9 mouse cellular contexts compared by ENCODE assay signal in the genomic region with DNA sequence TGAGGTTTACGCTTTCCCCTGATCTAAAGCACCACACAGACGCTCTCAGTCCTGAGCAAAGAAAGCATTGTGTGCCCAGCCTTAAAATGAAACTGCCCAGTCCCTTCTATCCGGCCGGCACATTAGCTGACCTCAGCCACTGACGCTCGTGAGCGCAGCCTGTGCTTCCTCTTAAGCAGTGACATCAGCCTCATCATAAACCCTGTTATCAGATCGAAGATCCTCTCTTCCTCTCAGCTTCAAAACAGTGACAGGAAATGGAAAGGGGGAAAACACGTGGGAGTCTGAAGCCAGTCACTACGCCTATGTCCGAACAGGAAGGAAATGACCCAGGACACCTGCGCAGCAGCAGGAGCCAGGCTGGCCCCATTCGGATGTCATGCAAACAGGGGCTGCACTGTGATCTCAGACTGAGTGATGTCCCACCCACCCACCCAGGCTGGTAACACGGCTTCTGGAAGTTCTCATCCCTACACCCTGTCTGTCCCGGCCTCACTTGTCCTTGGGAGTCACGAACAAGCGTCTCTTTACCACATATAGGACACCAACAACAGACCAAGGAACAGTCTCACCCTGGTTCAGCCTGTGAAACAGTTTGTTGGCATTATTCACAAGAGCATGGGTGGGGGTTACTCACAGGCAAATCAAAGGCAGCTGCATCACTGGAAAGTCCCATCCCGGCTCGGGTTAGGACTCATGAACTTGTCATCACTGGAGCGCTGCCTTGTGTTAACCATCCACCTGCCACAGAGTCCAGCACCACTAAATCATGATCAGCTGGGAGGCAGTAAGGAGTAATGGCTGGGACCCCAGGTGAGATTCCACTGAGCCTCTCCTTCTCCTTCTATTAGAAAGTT. TPM values are rescaled to one million over a fixed set of nuclear protein-coding genes. Genes with fewer than 3 reads are reported as not detected.
DNase-seq lines count a peak whose midpoint lies in the region; ATAC-seq and TF ChIP-seq lines count a peak whose summit lies in the region.
"Had no signal": no experiment of that assay in that cellular context is flagged by ENCODE, and none has a peak within 500 bp of the region (broad histone marks: within the 10 kb centered on the region; RNA-seq: fewer than 3 reads in every experiment).

No protein-coding gene starts in this region.

- no peak overlapping the region; the same call in 1 of the 2 replicates for H3K27ac ChIP-seq in liver, adult 2 months (replicated peaks; ENCODE audit: insufficient read depth, low read depth, low read length)
- H3K27ac ChIP-seq in hindbrain, embryonic 13.5 days = no peak overlapping the region
- H3K27ac ChIP-seq: embryonic facial prominence, embryonic 12.5 days had no signal

- intact Hi-C loops in heart, postnatal 14 days (cut with DNase I) = loop anchor here (2.0 kb wide), 1 partner anchor 45 kb away; no protein-coding TSS in a partner anchor

- H3K79me2 ChIP-seq in C2C12 (ENCODE audit: control insufficient read depth, insufficient read depth) = no peaks in the 10 kb centered on the region
- no peaks in the 10 kb centered on the region for H3K79me2 ChIP-seq in liver, adult 2 months (ENCODE audit: control insufficient read depth, insufficient read depth, low read length)

- DNase-seq in adrenal gland, postnatal 10 days = peak; percentile 40
- peak; percentile 37 to 40 for DNase-seq in heart, postnatal 14 days
- peak; percentile 22 for DNase-seq in liver, adult 2 months (ENCODE audit: extremely low read depth, low read depth, low spot score)
- peak; percentile 5 for DNase-seq in splenic B cell, adult 2 months (ENCODE audit: low read depth, low spot score)
- DNase-seq in layer of hippocampus, postnatal 14 days (ENCODE audit: low spot score in 2 of 2) = no peak
- no peak for DNase-seq in frontal cortex, postnatal 36 days (ENCODE audit: low spot score in 2 of 2)

- H3K79me3 ChIP-seq in C2C12 (ENCODE audit: low read depth) = no peaks in the 10 kb centered on the region

- no peak for TF ChIP-seq POLR2A in liver, adult 2 months (IDR thresholded peaks at IDR 0.05; ENCODE audit: extremely low read depth, insufficient read depth, low read length)

- H3K27me3 ChIP-seq in C2C12 (ENCODE audit: control insufficient read depth, insufficient read depth, insufficient read length) = no peaks in the 10 kb centered on the region
- H3K27me3 ChIP-seq in liver, adult 2 months (ENCODE audit: control insufficient read depth, insufficient read depth, low read length) = no peaks in the 10 kb centered on the region
- peaks cover 1% of the 10 kb centered on the region; the same call in 1 of the 2 replicates for H3K27me3 ChIP-seq in splenic B cell, adult 2 months (ENCODE audit: control insufficient read depth, insufficient read depth, low read length, poor library complexity, severe bottlenecking)
- H3K27me3 ChIP-seq in hindbrain, embryonic 13.5 days = no peaks in the 10 kb centered on the region
- H3K27me3 ChIP-seq: embryonic facial prominence, embryonic 12.5 days had no signal

- H3K9me3 ChIP-seq in hindbrain, embryonic 13.5 days = no peaks in the 10 kb centered on the region
- H3K9me3 ChIP-seq: embryonic facial prominence, embryonic 12.5 days had no signal

- no peak overlapping the region for H3K4me3 ChIP-seq in C2C12 (ENCODE audit: insufficient read depth, poor library complexity, severe bottlenecking)
- H3K4me3 ChIP-seq in liver, adult 2 months (ENCODE audit: insufficient read depth, low read depth, low read length) = no peak overlapping the region; the same call in 1 of the 2 replicates
- no peak overlapping the region for H3K4me3 ChIP-seq in hindbrain, embryonic 13.5 days
- H3K4me3 ChIP-seq: embryonic facial prominence, embryonic 12.5 days had no signal

- TF ChIP-seq CTCF in C2C12 (IDR thresholded peaks at IDR 0.05; ENCODE audit: control insufficient read depth, insufficient read depth, insufficient read length) = no peak
- TF ChIP-seq CTCF in liver, adult 2 months (IDR thresholded peaks at IDR 0.05; ENCODE audit: low read depth, low read length) = no peak

- H3ac ChIP-seq in C2C12 (ENCODE audit: control insufficient read depth, insufficient read length, low read depth) = peak overlapping the region; percentile 24

- H3K36me3 ChIP-seq in C2C12 (ENCODE audit: control insufficient read depth, insufficient read depth) = no peaks in the 10 kb centered on the region
- H3K36me3 ChIP-seq in liver, adult 2 months (ENCODE audit: control insufficient read depth, insufficient read depth, low read length) = no peaks in the 10 kb centered on the region
- H3K36me3 ChIP-seq in splenic B cell, adult 2 months (ENCODE audit: control insufficient read depth, insufficient read depth, low read length, poor library complexity, severe bottlenecking) = no peaks in the 10 kb centered on the region
- no peaks in the 10 kb centered on the region for H3K36me3 ChIP-seq in hindbrain, embryonic 13.5 days
- H3K36me3 ChIP-seq: embryonic facial prominence, embryonic 12.5 days had no signal

- H3K9ac ChIP-seq in liver, adult 2 months (ENCODE audit: low read depth, low read length) = 0 out of 2 replicates have a peak overlapping the region, but pooled peaks have one; percentile 59
- H3K9ac ChIP-seq in hindbrain, embryonic 13.5 days = no peak overlapping the region
- H3K9ac ChIP-seq: embryonic facial prominence, embryonic 12.5 days had no signal

- H3K4me1 ChIP-seq in liver, adult 2 months (ENCODE audit: control insufficient read depth, insufficient read depth, low read length) = no peaks in the 10 kb centered on the region
- H3K4me1 ChIP-seq in hindbrain, embryonic 13.5 days (replicated peaks) = no peaks in the 10 kb centered on the region
- H3K4me1 ChIP-seq: embryonic facial prominence, embryonic 12.5 days had no signal

- no peak overlapping the region for H3K4me2 ChIP-seq in hindbrain, embryonic 13.5 days
- H3K4me2 ChIP-seq: embryonic facial prominence, embryonic 12.5 days had no signal

- WGBS in liver, adult 2 months = 57% methylated on average over 20 of the region's 20 CpGs
- WGBS in hindbrain, embryonic 13.5 days = 74% methylated on average over 20 of the region's 20 CpGs

- no peak for ATAC-seq in hindbrain, embryonic 13.5 days (ENCODE audit: low FRiP score)

TF ChIP-seq in C2C12, 6 proteins besides CTCF, POLR2A, EP300 and RAD21:
- TF ChIP-seq CEBPB (IDR thresholded peaks at IDR 0.05; ENCODE audit: low read depth) (no peak), MAX (IDR thresholded peaks at IDR 0.05) (peak; percentile 41), USF1 (IDR thresholded peaks at IDR 0.05; ENCODE audit: low read depth) (no peak), MYOG (IDR thresholded peaks at IDR 0.05; ENCODE audit: control insufficient read depth, extremely low read depth, insufficient read length) (no peak), MYOD1 (IDR thresholded peaks at IDR 0.05; ENCODE audit: control insufficient read depth, insufficient read length, low read depth) (peak; percentile 84), FOSL1 (IDR thresholded peaks at IDR 0.05; ENCODE audit: insufficient read depth, low read length, poor library complexity, severe bottlenecking) (no peak)

RNA-seq across cellular contexts. Expression of gene Cldn5, which starts 43.3 kb away (rescaled TPM):
- 0.02 TPM for polyA plus RNA-seq in C2C12 (2012; fragmentation: generic; extraction: Trizol)
- 100 to 1,000 TPM in 1 of 2 experiments, 10 to 100 TPM in 1; 98.7 to 118 TPM for total RNA-seq in adrenal gland, postnatal 10 days (2021)
- 10 to 100 TPM; 52.8 to 62.4 TPM for total RNA-seq in heart, postnatal 14 days (2021)
- total RNA-seq in liver, adult 2 months (2014; rRNA removed) = 7.3 and 8.3 TPM in 2 replicates
- 8.4 and 11.8 TPM in 2 replicates for polyA plus RNA-seq in liver, adult 2 months (2012; rRNA removed)
- 10 to 100 TPM; 68.5 to 73.4 TPM for total RNA-seq in layer of hippocampus, postnatal 14 days (2021)
- 87.2 and 94.4 TPM in 2 replicates for polyA plus RNA-seq in hindbrain, embryonic 13.5 days (2015; fragmentation: Nextera tagmentation; extraction: Ambion mirVana)

Comparison
In these comparisons a context has a peak if more than half of its experiments do, and no peak if none do; other contexts are left out.
1. DNase-seq: peak in adrenal gland, postnatal 10 days (single experiment), heart, postnatal 14 days (2 of 2), liver, adult 2 months (single experiment) and splenic B cell, adult 2 months (single experiment); none in layer of hippocampus, postnatal 14 days (0 of 2) and frontal cortex, postnatal 36 days (0 of 2).